Mouse (Mus musculus) lung, embryonic 14.5 days (tissue): ENCODE results near the gene Tmem209. TPM values are rescaled to one million over a fixed set of nuclear protein-coding genes. Genes with fewer than 3 reads are reported as not detected.

Experiments used
- ATAC-seq: fragments of 200-750 bp; cut with Nextera tagmentation; 2 replicates; pipeline ENCODE4 v1.8.0; 2017; ENCODE audit warnings: mild to moderate bottlenecking, moderate TSS enrichment, moderate library complexity; ENCODE audit not compliant: insufficient read depth
- DNase-seq: peaks from one replicate; pipeline ENCODE4 v3.0.0-alpha.2; 2015
- H3K27ac ChIP-seq: fragments of 300-500 bp; sonication (generic); 2 replicates; pipeline ENCODE4 v1.5.1; 2014; ENCODE audit warnings: low read depth, mild to moderate bottlenecking, moderate library complexity
- H3K27me3 ChIP-seq: fragments of 300-500 bp; sonication (generic); 2 replicates; pipeline ENCODE4 v1.6.1; 2014; ENCODE audit warnings: low read length, control low read depth; ENCODE audit not compliant: insufficient read depth
- H3K36me3 ChIP-seq: fragments of 300-500 bp; sonication (generic); 2 replicates; pipeline ENCODE4 v1.6.1; 2014; ENCODE audit warnings: control low read depth; ENCODE audit not compliant: insufficient read depth
- H3K4me1 ChIP-seq: fragments of 300-500 bp; sonication (generic); 2 replicates; pipeline ENCODE4 v1.6.1; 2014; ENCODE audit warnings: antibody characterized with exemption, control low read depth; ENCODE audit not compliant: insufficient read depth
- H3K4me2 ChIP-seq: fragments of 300-500 bp; sonication (generic); 2 replicates; pipeline ENCODE4 v1.6.1; 2014; ENCODE audit warnings: mild to moderate bottlenecking
- H3K4me3 ChIP-seq: fragments of 300-500 bp; sonication (generic); 2 replicates; pipeline ENCODE4 v1.5.1; 2014; ENCODE audit warnings: low read depth, low read length
- H3K9ac ChIP-seq: fragments of 300-500 bp; sonication (generic); 2 replicates; pipeline ENCODE4 v1.6.1; 2014
- H3K9me3 ChIP-seq: fragments of 300-500 bp; sonication (generic); 2 replicates; pipeline ENCODE4 v1.6.1; 2016; ENCODE audit warnings: low read depth, low read length, control low read depth
- CTCF ChIP-seq: IDR thresholded peaks from 2 replicates; pipeline ENCODE4 v1.5.1; 2016; ENCODE audit warnings: antibody characterized with exemption, low read depth
- WGBS: fragments of 180-500 bp; shearing (Covaris S2); extraction: QIAGEN DNeasy Blood & Tissue Kit; methylation state at CpG from one replicate; pipeline ENCODE4 v1.1.7; 2014; 5-methylcytosine and 5-hydroxymethylcytosine counted together
- polyA plus RNA-seq: library from polyadenylated mRNA; unstranded; fragments of >200 nt; fragmentation: Nextera tagmentation; extraction: Ambion mirVana; gene quantifications from 2 replicates; pipeline ENCODE4 v1.2.1, GENCODE M21; 2014

Gene Tmem209
- polyA plus RNA-seq, 1 experiment from 2014 or later = 43.5 TPM

DNA sequence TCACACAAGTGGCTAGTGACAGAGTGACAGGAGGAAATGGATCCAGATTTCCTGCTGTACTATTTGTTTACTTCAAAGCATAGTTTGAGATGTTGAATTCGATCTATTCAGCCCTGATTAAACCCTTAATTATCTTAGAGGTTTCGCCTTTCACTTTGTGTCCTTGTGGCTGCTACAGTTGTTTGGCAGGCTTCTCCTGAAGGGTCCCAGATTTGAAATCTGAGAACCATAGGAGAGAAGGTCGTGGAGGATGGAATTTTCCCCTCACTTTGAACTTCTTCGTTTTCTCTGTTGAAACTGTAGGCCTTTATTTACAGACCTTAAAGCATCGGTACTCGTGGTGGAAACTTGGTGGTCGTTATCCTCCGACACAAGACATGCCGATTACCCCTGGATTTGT is 4.7 kb upstream of the Tmem209 start:
- ATAC-seq (no peak), DNase-seq (peak; percentile 51)
- Histone ChIP-seq H3K4me1 (peaks cover 12% of the 10 kb centered on the region), H3K9ac (no peak overlapping the region), H3K9me3 (no peaks in the 10 kb centered on the region), H3K4me3 (no peak overlapping the region), H3K27ac (peak overlapping the region; percentile 81), H3K4me2 (0 out of 2 replicates have a peak overlapping the region, but pooled peaks have one; percentile 0), H3K36me3 (no peaks in the 10 kb centered on the region), H3K27me3 (no peaks in the 10 kb centered on the region)
- no peak for TF ChIP-seq CTCF
- 5% methylated on average over 9 of the region's 9 CpGs for WGBS

DNA sequence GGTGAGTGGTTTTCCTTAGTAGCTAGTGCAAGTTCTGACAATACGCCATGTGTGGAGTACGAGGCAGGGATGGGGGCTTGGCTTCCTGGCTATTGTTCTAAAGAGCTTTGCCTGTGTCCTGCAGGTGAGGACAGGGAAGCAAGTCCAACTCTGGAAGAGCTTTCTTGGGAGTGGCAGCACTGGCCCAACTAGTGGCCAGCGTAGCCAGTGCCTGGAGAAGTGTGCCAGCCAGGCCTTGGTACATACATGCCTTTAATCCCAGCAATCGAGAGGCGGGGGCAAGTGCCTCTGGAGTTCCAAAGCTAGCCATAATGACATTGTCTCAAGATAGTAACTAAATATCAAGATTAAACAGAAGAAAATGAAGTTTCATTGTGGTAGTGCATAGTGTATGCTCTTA is 708 bp upstream of the Tmem209 start:
- Histone ChIP-seq H3K9ac (0 out of 2 replicates have a peak overlapping the region, but pooled peaks have one; percentile 4), H3K4me1 (peaks cover 12% of the 10 kb centered on the region), H3K27ac (peak overlapping the region; percentile 97), H3K27me3 (no peaks in the 10 kb centered on the region), H3K36me3 (peaks cover 15% of the 10 kb centered on the region), H3K4me3 (no peak overlapping the region), H3K9me3 (no peaks in the 10 kb centered on the region), H3K4me2 (peak overlapping the region; percentile 76)
- no peak for TF ChIP-seq CTCF
- 69% methylated on average over 5 of the region's 5 CpGs for WGBS
- DNase-seq (no peak), ATAC-seq (no peak; the same call in 1 of the 2 replicates)

DNA sequence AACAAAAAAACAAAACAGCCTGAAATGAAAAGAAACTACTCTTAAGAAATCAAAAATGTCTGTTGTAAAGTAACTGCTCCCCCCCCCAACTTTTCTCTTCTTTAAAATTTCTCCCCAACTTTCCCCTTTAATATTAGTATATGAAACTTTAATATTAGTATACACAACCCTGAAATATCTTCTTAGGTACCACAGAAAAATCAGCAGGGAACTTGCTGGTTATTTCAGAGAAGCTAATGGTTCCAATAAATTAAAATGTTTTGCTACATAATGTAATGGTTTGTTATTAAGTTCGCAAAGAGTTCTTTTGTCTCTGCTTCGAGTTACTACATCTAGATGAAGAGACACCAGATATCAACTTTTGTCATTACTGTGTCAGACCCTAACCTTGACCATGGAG is 759 bp downstream of the Tmem209 start:
- 7% methylated on average over 2 of the region's 2 CpGs for WGBS
- DNase-seq (no peak), ATAC-seq (no peak)
- Histone ChIP-seq H3K9ac (peak overlapping the region; percentile 70), H3K27me3 (no peaks in the 10 kb centered on the region), H3K9me3 (no peaks in the 10 kb centered on the region), H3K4me3 (peak overlapping the region; percentile 51), H3K4me1 (peaks cover 7% of the 10 kb centered on the region), H3K4me2 (peak overlapping the region; percentile 76), H3K36me3 (peaks cover 26% of the 10 kb centered on the region), H3K27ac (peak overlapping the region; percentile 97)
- no peak for TF ChIP-seq CTCF

DNA sequence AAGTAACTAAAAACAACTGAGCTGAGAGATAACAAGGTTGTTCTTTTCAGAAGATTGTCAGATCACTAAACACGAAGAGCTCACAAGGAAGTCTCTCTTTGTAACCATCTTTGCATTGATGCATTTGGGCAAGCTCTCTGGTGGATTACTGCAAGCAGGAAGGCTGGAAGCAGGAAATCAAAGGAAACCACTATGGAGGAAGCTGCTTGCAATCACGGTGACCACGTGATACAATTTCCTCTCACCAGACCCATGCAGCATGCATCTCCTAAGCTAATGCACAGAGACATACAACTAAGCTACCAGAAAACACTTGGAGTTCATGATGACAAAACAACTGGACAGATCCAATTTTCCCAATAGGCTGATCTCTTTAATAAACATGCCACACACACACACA is 10.5 kb downstream of the Tmem209 start:
- 79% methylated on average over 3 of the region's 3 CpGs for WGBS
- Histone ChIP-seq H3K9ac (no peak overlapping the region), H3K36me3 (peaks cover 64% of the 10 kb centered on the region), H3K4me2 (no peak overlapping the region), H3K27me3 (no peaks in the 10 kb centered on the region), H3K27ac (no peak overlapping the region), H3K9me3 (no peaks in the 10 kb centered on the region), H3K4me1 (no peaks in the 10 kb centered on the region), H3K4me3 (no peak overlapping the region)
- TF ChIP-seq CTCF = no peak
- ATAC-seq (no peak), DNase-seq (no peak)

DNA sequence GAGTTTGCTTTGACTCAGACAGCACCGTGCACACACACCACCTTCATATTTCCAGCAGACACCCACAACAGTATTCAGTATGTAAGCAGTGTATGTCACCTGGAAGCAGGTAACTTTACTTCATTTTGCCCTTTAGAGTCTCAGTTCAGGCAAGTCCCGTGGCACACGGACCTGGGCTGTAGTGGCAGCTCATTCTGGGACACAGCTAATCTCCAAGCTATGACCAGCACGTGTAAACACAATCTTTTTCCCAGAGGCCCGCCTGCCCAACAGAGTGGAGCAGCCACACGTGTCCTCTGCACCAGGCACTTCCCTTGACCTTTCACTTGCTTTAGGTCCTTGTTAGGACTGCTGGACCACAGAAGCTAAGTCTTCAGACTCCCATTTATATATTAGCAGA is 23.1 kb downstream of the Tmem209 start:
- ATAC-seq (no peak), DNase-seq (no peak)
- H3K36me3 ChIP-seq = peaks cover 87% of the 10 kb centered on the region
- H3K4me2 ChIP-seq = no peak overlapping the region
- H3K27me3 ChIP-seq = no peaks in the 10 kb centered on the region
- no peak overlapping the region for H3K4me3 ChIP-seq
- H3K9me3 ChIP-seq = no peaks in the 10 kb centered on the region
- H3K27ac ChIP-seq = no peak overlapping the region
- no peaks in the 10 kb centered on the region for H3K4me1 ChIP-seq
- no peak overlapping the region for H3K9ac ChIP-seq
- no peak for TF ChIP-seq CTCF
- 80% methylated on average over 6 of the region's 6 CpGs for WGBS

DNA sequence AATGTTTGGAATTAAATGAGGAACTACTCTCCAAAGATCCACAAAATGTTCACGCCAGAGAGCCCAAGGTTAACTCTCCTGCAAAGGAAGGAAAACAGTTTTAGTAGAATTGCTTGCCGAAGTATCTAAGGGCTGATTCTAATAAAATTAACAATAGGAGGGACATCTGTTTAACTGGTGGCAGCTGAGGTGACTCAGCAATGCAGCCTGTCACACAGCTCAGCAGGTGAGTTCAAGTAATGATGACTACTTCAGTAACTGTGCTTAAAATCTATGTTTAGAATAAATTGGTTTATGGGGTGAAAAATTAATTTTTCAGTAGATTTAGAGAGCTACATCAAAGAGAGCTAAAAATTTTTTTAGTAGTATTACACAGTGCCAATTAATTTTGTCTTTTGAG is 26.7 kb downstream of the Tmem209 start:
- TF ChIP-seq CTCF = no peak

DNA sequence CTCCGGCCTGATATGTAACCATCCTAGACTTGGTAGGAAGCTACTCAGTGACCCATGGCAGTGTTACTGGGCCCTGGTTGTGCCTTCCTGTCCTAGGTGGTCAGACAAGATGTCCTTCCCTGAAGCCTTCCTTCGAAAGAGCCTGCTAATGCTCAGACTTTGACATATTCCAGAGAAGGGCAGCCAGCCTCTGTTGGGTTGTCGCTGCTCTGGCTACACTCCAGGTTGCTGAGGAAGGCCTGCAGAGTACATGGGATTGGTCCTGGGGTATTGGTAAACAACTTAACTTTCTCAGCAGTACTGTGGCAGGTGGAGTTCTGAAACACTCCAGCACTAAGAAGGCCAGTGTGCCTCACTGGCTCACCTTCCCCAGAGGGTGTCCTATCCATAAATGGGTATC is 30.2 kb downstream of the Tmem209 start:
- no peak overlapping the region for H3K4me2 ChIP-seq
- no peak for TF ChIP-seq CTCF
- no peak overlapping the region for H3K4me3 ChIP-seq
- WGBS = 87% methylated on average over 3 of the region's 3 CpGs
- peaks cover 12% of the 10 kb centered on the region for H3K4me1 ChIP-seq
- H3K27me3 ChIP-seq = no peaks in the 10 kb centered on the region
- no peak overlapping the region for H3K9ac ChIP-seq
- no peaks in the 10 kb centered on the region for H3K9me3 ChIP-seq
- peak overlapping the region; percentile 15; the same call in 1 of the 2 replicates for H3K27ac ChIP-seq
- DNase-seq (no peak), ATAC-seq (no peak)
- H3K36me3 ChIP-seq = peaks cover 66% of the 10 kb centered on the region

More for the DNA sequence above, 26.7 kb downstream of the Tmem209 start:
- Histone ChIP-seq H3K9ac (no peak overlapping the region), H3K4me1 (no peaks in the 10 kb centered on the region), H3K36me3 (peaks cover 97% of the 10 kb centered on the region), H3K27ac (no peak overlapping the region), H3K4me3 (no peak overlapping the region), H3K27me3 (no peaks in the 10 kb centered on the region), H3K9me3 (no peaks in the 10 kb centered on the region), H3K4me2 (no peak overlapping the region)
- 89% methylated on average over 2 of the region's 2 CpGs for WGBS
- ATAC-seq (no peak), DNase-seq (no peak)

DNA sequence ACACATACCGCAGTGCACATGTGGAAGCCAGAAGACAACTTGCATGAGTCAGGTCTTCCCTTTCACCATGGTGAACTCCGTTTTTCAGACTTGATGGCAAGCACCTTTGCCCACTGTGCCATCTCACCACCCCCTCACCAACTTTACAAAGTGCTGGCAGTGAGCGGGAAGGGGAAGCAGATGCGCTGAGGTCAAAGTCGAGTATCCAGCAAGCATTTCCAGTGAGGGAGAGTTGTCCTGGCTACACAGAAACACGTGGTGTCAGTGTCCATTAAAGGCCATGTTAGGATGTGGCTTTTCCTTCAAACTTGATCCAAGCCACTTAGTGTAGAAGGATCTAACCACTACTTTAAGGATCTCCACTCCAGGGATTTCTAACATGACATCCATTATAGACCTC is 31.8 kb downstream of the Tmem209 start:
- 71% methylated on average over 6 of the region's 6 CpGs for WGBS
- TF ChIP-seq CTCF = no peak
- Histone ChIP-seq H3K27me3 (no peaks in the 10 kb centered on the region), H3K27ac (peak overlapping the region; percentile 92), H3K4me2 (no peak overlapping the region), H3K36me3 (peaks cover 51% of the 10 kb centered on the region), H3K9me3 (no peaks in the 10 kb centered on the region), H3K9ac (no peak overlapping the region), H3K4me3 (no peak overlapping the region), H3K4me1 (peaks cover 12% of the 10 kb centered on the region)
- ATAC-seq (peak; percentile 28; the same call in 1 of the 2 replicates), DNase-seq (no peak)
